Mouse (Mus musculus): ENCODE measurements around the gene Kcnmb3.

The Kcnmb3 gene

GRCm38 (mm10) chr3:32495088-32495770 lies 3.2 kb upstream of the Kcnmb3 start:
- no peak for DNase-seq (ENCODE audit: low spot score in 2 of 2)

DNA sequence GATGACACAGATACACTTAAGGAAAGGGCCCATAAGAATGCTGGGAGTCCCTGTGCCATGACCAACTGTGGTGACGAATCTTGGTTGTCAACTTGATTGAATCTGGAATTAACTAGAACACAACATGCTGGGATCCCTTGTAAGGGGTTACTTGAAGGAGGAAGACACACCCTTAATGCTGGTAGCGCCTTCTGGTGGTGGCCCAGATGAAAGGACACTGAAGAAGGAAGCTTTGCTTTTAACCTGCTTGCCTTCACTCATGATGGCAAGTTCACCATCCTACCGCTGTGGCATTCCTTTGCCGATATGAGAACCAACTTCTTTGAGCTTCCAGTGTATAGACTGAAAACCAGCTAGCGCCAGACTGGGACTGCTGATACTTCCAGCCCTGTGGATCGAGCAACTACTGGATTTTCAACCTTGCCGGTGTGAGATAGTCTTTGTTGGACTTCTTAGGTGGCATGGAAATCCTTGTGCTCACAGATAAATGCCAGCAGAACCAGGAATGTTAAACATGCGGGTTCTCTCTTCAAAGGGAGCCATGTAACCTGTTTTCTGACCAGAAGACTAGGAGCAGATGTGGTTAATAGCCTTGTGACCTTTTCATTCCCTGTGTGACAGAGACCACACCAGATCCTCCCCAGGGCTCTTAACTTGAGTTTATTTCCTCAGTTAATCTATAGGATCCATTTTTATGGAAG lies 2.5 kb upstream of the Kcnmb3 start:
- DNase-seq (ENCODE audit: low spot score in 2 of 2) = no peak

DNA sequence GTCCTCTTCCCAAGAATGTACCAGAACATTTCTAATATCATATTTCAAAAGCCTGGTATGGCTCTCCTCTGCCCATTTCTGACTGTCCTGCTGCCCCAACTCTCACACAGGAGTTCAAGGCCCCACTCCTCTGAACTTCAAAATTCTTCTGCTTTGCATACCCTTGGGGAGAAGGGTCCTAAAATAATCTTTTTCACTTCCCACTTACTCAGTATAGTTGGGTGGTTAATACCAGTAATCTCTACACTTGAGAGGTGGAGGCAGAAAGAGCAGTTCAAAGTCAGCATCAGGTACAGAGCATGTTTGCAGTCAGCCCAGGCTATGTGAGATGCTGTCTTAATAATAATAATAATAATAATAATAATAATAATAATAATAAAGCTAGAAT lies 1.1 kb downstream of the Kcnmb3 start:
- DNase-seq (ENCODE audit: low spot score in 2 of 2) = no peak

- DNase-seq (ENCODE audit: low spot score in 2 of 2) = no peak
These were observed 1.7 kb downstream of the Kcnmb3 start for GRCm38 (mm10) chr3:32490076-32490927.

DNA sequence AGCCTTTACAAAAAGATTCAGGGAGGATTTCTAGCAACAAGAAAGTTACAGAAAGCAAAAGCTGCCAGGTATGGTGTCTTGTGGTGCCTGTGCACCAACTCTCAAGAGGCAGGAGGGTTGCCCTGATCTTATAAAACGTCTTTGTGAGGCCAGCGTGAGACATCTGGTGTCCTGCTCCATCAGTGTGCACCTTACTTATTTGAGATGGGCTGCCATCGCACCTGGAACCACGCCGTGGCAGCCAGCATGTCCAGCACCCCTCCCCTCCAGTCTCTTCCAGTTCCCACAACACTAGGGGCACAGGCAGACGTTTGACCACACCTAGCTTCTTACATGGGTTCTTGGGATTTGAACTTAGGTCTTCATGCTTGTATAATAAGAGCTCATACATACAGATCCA lies 3.9 kb downstream of the Kcnmb3 start:
- no peak for DNase-seq (ENCODE audit: low spot score in 2 of 2)

DNA sequence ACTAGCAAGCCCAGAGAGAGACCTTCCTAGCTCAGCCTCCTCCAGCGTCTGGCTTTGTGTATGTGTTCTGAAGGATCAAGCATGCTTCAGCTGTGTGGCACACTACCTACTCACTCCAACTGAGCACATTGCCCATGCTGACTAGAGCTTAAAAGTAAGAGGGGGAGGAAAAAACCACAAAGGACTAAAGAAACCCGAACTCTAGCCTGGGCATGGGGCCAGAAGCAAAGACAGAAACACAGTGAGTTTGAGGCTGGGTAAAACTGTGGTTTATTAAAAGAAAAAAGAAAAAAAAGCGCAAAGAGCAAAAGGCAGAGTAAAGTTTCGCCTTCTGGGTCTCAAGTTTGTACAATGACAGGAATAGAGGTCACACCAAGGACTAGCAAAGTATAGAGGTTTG lies 5.5 kb downstream of the Kcnmb3 start:
- DNase-seq (ENCODE audit: low spot score in 2 of 2) = no peak

GRCm38 (mm10) chr3:32483035-32483434 lies 9.0 kb downstream of the Kcnmb3 start:
- no peak for DNase-seq (ENCODE audit: low spot score in 2 of 2)

DNA sequence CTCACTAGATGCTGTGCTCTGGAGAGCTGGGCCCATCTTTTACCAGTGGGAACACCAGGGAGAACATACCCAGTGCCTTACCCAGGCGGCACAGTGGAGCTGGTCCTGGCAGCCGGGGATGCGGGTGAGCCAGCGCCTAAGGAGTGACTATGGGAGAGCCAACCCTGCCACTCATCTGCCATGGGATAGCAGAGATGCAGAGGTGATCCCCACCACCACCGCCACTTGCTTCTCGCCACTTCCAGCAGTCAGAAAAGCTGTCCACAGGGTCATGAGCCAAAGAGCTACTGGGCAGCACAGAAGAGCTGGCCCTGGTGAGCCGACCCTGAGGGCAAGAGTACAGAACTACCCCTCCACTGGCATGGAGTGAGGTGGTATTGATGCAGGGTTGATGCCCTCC lies 12.1 kb downstream of the Kcnmb3 start:
- no peak for DNase-seq (ENCODE audit: low spot score in 2 of 2)

DNA sequence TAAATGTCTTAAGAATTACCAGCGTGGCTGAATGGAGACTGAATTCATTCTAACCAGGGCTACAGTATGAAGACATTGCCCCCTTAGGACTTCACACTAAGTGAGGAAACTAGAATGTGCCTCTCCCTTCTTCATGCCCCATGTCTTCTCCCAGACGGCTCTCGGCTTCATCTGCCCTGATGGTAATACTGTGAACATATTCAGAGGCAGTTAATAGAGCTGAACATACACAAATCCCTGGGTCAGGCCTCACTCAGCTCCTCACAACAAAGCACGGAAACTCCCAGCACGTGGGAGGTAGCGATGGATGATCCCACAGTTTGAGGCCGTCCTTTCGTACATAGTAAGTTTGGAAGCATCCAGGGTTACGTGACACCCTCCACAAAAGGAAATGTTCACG lies 18.8 kb downstream of the Kcnmb3 start:
- DNase-seq (ENCODE audit: low spot score in 2 of 2) = no peak

- DNase-seq (ENCODE audit: low spot score in 2 of 2) = no peak
These were observed 19.7 kb downstream of the Kcnmb3 start for GRCm38 (mm10) chr3:32472191-32472900.

- DNase-seq (ENCODE audit: low spot score in 2 of 2) = no peak
These were observed 20.9 kb downstream of the Kcnmb3 start for GRCm38 (mm10) chr3:32471098-32471497.

DNA sequence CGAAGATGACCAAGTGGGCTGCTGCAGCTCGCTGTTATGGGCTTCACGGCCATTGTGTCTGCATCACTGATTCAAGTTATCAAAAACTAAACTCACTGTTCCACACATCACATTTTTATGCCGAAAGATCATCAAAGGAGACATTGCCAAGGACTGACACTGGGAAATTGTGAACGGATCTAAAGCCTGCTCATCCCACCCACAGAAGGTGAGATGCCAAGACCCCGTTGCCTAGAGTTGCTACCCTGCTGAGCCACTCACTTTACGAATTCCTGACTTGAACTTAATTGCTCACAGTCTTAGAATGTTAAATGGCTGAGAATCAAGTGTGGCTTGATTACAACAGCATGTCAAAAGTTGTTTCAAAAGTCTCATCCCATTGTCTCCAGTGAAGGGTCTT lies 21.6 kb downstream of the Kcnmb3 start:
- DNase-seq (ENCODE audit: low spot score in 2 of 2) = no peak

GRCm38 (mm10) chr3:32468411-32468810 lies 23.6 kb downstream of the Kcnmb3 start:
- no peak for DNase-seq (ENCODE audit: low spot score in 2 of 2)

DNA sequence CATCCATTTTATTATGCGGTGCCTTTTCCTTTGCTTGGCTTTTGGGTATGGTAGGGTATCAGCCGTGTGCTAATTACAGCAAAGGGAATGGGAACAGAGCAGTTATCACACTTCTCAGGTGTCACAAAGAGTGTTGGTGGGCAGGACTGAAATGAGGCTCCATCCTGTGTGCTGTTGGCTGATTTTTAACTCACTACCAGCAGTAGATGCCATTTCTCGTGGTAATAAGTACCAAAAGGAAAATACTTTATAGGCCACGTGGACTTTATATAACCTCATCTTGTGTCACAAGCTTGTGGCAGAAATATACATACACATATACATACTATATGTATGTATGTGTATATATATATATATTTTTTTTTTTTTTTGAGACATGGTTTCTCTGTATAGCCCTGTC lies 24.7 kb downstream of the Kcnmb3 start:
- DNase-seq (ENCODE audit: low spot score in 2 of 2) = no peak

GRCm38 (mm10) chr3:32459777-32460176 lies 32.3 kb downstream of the Kcnmb3 start:
- DNase-seq (ENCODE audit: low spot score in 2 of 2) = peak in 1 of 2 experiments; percentile 47

- no peak for DNase-seq (ENCODE audit: low spot score in 2 of 2)
These were observed 37.6 kb downstream of the Kcnmb3 start for GRCm38 (mm10) chr3:32454329-32455021.

DNA sequence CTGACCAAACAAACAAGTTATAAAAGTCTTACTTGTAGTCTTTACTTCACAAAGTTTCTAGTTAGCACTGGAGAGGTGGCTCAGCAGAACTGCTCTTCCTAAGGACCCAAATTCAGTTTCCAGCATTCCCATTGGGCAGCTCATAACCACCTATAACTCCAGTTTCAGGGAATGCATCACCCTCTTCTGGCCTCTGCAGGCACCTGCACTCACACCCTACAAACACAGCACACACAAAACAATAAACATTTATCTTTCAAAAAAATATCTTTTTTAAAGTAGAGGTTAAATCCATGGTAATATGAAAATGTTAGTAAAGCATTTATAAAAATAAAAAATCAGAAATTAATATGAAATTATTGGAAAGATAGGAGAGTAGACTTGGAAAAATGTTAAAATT lies 50.3 kb downstream of the Kcnmb3 start:
- DNase-seq (ENCODE audit: low spot score in 2 of 2) = no peak

GRCm38 (mm10) chr3:32438716-32439115 lies 53.3 kb downstream of the Kcnmb3 start:
- DNase-seq (ENCODE audit: low spot score in 2 of 2) = no peak

- no peak for DNase-seq (ENCODE audit: low spot score in 2 of 2)
These were observed 54.2 kb downstream of the Kcnmb3 start for GRCm38 (mm10) chr3:32437820-32438219.

DNA sequence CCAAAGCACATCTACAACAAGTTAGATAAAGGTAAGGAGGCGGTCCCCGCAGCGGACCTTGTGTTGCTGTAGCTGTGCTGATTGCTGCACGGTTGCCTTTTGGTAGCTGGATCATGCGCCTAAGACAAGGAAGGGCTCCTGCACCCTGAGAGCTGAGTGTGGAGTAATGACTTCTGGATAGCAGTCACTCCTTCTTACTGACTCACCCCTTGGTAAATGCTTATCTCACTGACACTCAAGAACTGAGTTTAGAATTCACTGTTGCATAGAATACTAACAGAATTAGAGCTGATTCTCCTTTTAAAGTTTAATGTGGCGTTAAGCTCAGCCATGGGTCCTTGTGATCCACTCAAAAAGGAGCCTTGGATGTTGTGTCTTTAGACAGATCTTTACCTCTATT lies 54.7 kb downstream of the Kcnmb3 start:
- no peak for DNase-seq (ENCODE audit: low spot score in 2 of 2)

GRCm38 (mm10) chr3:32436101-32436500 lies 55.9 kb downstream of the Kcnmb3 start:
- DNase-seq (ENCODE audit: low spot score in 2 of 2) = no peak
